Comparison of ENCODE assay signal across 8 mouse cellular contexts in the genomic region with DNA sequence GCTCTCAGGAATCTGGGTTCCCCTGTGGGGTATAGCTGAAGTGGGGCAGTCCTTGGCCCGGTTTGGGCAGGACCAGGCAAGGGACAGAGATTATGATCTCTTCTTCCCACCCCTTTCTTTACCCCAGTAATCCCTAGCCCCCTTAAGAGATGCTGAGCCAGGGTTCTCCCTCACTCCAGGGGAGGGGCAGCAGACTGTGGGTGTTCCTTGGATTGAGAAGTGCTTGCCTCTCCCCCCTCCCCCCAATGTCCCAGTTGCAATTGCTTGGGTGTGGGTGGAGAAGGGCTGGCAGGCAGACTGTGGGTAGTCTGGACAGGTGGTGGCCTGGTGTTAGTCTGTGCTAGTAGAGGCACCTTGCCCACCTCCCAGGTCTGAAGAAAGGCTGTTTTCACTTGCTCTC. TPM values are rescaled to one million over a fixed set of nuclear protein-coding genes. Genes with fewer than 3 reads are reported as not detected.
DNase-seq lines count a peak whose midpoint lies in the region; ATAC-seq and TF ChIP-seq lines count a peak whose summit lies in the region.

No protein-coding gene starts in this region.

- DNase-seq in frontal cortex, postnatal 14 days (ENCODE audit: low spot score in 2 of 2) = no peak
- no peak for DNase-seq in forebrain, embryonic 11.5 days (ENCODE audit: low spot score)
- no peak for DNase-seq in limb, embryonic 10.5 days (ENCODE audit: low spot score)
- no peak for DNase-seq in layer of hippocampus, adult 18-20 months (ENCODE audit: low spot score in 2 of 2)
- no peak for DNase-seq in layer of hippocampus, postnatal 14 days (ENCODE audit: low spot score in 2 of 2)

- H3K27ac ChIP-seq in forebrain, embryonic 11.5 days (ENCODE audit: low read depth, low read length) = no peak overlapping the region
- H3K27ac ChIP-seq in limb, embryonic 10.5 days = peak overlapping the region; percentile 97
- H3K27ac ChIP-seq in stomach, embryonic 14.5 days (ENCODE audit: low read length) = no peak overlapping the region

- no peak for TF ChIP-seq CTCF in C2C12 (IDR thresholded peaks at IDR 0.05; ENCODE audit: control insufficient read depth, insufficient read depth, insufficient read length)

- peak overlapping the region; percentile 12 for H3ac ChIP-seq in C2C12 (ENCODE audit: control insufficient read depth, insufficient read length, low read depth)

- peak overlapping the region; percentile 65 for H3K4me2 ChIP-seq in forebrain, embryonic 11.5 days (ENCODE audit: low read depth, low read length, severe bottlenecking)
- H3K4me2 ChIP-seq in stomach, embryonic 14.5 days (replicated peaks; ENCODE audit: low read depth, low read length) = peak overlapping the region; percentile 56

- H3K4me3 ChIP-seq in C2C12 (ENCODE audit: insufficient read depth, poor library complexity, severe bottlenecking) = no peak overlapping the region
- peak overlapping the region; percentile 84; the same call in 1 of the 2 replicates for H3K4me3 ChIP-seq in forebrain, embryonic 11.5 days (ENCODE audit: low read depth, low read length)
- H3K4me3 ChIP-seq in limb, embryonic 10.5 days = peak overlapping the region; percentile 90
- H3K4me3 ChIP-seq in stomach, embryonic 14.5 days (ENCODE audit: low read depth, low read length) = peak overlapping the region; percentile 70; the same call in 1 of the 2 replicates

- peaks cover 22% of the 10 kb centered on the region for H3K79me3 ChIP-seq in C2C12 (ENCODE audit: low read depth)

- no peaks in the 10 kb centered on the region for H3K27me3 ChIP-seq in C2C12 (ENCODE audit: control insufficient read depth, insufficient read depth, insufficient read length)
- no peaks in the 10 kb centered on the region for H3K27me3 ChIP-seq in forebrain, embryonic 11.5 days (ENCODE audit: control insufficient read depth, insufficient read depth, low read length)
- H3K27me3 ChIP-seq in limb, embryonic 10.5 days (ENCODE audit: low read depth, poor library complexity, severe bottlenecking) = no peaks in the 10 kb centered on the region
- no peaks in the 10 kb centered on the region for H3K27me3 ChIP-seq in stomach, embryonic 14.5 days (ENCODE audit: control insufficient read depth, insufficient read depth, low read length)

- peaks cover 11% of the 10 kb centered on the region for H3K9me3 ChIP-seq in forebrain, embryonic 11.5 days (ENCODE audit: control insufficient read depth, low read length)
- H3K9me3 ChIP-seq in limb, embryonic 10.5 days (replicated peaks) = peaks cover 22% of the 10 kb centered on the region
- peaks cover 26% of the 10 kb centered on the region for H3K9me3 ChIP-seq in stomach, embryonic 14.5 days (ENCODE audit: control insufficient read depth, low read depth, low read length)

- WGBS in forebrain, embryonic 11.5 days = 58% methylated on average over 1 of the region's 1 CpGs
- 60% methylated on average over 1 of the region's 1 CpGs for WGBS in limb, embryonic 10.5 days
- WGBS in stomach, embryonic 14.5 days = 33% methylated on average over 1 of the region's 1 CpGs

- H3K4me1 ChIP-seq in forebrain, embryonic 11.5 days (replicated peaks; ENCODE audit: control insufficient read depth, insufficient read depth, low read length) = peaks cover 6% of the 10 kb centered on the region; the same call in 1 of the 2 replicates
- peaks cover 25% of the 10 kb centered on the region for H3K4me1 ChIP-seq in limb, embryonic 10.5 days
- H3K4me1 ChIP-seq in stomach, embryonic 14.5 days (ENCODE audit: control insufficient read depth, insufficient read depth, low read length) = peaks cover 5% of the 10 kb centered on the region; the same call in 1 of the 2 replicates

- peak; percentile 21; the same call in 1 of the 2 replicates for ATAC-seq in frontal cortex, adult (ENCODE audit: low TSS enrichment)
- no peak for ATAC-seq in forebrain, embryonic 11.5 days (replicated peaks; ENCODE audit: low FRiP score)
- ATAC-seq in stomach, embryonic 14.5 days (ENCODE audit: insufficient number of reproducible peaks, insufficient read depth, low FRiP score, low read depth) = no peak

- H3K9ac ChIP-seq in forebrain, embryonic 11.5 days (ENCODE audit: low read length) = peak overlapping the region; percentile 93
- no peak overlapping the region for H3K9ac ChIP-seq in stomach, embryonic 14.5 days (replicated peaks; ENCODE audit: low read depth, low read length)

- H3K36me3 ChIP-seq in C2C12 (ENCODE audit: control insufficient read depth, insufficient read depth) = peaks cover 31% of the 10 kb centered on the region
- H3K36me3 ChIP-seq in forebrain, embryonic 11.5 days (ENCODE audit: control insufficient read depth, insufficient read depth, low read length) = peaks cover 25% of the 10 kb centered on the region
- peaks cover 54% of the 10 kb centered on the region for H3K36me3 ChIP-seq in limb, embryonic 10.5 days
- peaks cover 39% of the 10 kb centered on the region for H3K36me3 ChIP-seq in stomach, embryonic 14.5 days (ENCODE audit: control insufficient read depth, insufficient read depth, low read length)

- H3K79me2 ChIP-seq in C2C12 (ENCODE audit: control insufficient read depth, insufficient read depth) = peaks cover 42% of the 10 kb centered on the region

TF ChIP-seq in C2C12, 6 proteins besides CTCF, POLR2A, EP300 and RAD21:
- TF ChIP-seq MYOG (IDR thresholded peaks at IDR 0.05; ENCODE audit: control insufficient read depth, extremely low read depth, insufficient read length) (no peak), FOSL1 (IDR thresholded peaks at IDR 0.05; ENCODE audit: insufficient read depth, low read length, poor library complexity, severe bottlenecking) (no peak), USF1 (IDR thresholded peaks at IDR 0.05; ENCODE audit: low read depth) (no peak), MYOD1 (IDR thresholded peaks at IDR 0.05; ENCODE audit: control insufficient read depth, insufficient read length, low read depth) (no peak), CEBPB (IDR thresholded peaks at IDR 0.05; ENCODE audit: low read depth) (no peak), MAX (IDR thresholded peaks at IDR 0.05) (no peak)

RNA-seq across cellular contexts. Expression of gene Gm44965, which starts 1.5 kb away (rescaled TPM):
- polyA plus RNA-seq in C2C12 (2012; fragmentation: generic; extraction: Trizol) = 0.69 TPM
- polyA plus RNA-seq in forebrain, embryonic 11.5 days (2014; fragmentation: Nextera tagmentation; extraction: Ambion mirVana) = 0.67 TPM in 1 of 2 replicates, not detected in the other
- not detected in 2 replicates for polyA plus RNA-seq in limb, embryonic 10.5 days (2016; fragmentation: Nextera tagmentation; extraction: Ambion mirVana)
- polyA plus RNA-seq in stomach, embryonic 14.5 days (2014; fragmentation: Nextera tagmentation; extraction: Ambion mirVana) = not detected in 2 replicates
- total RNA-seq in layer of hippocampus, adult 18-20 months (2021) = not detected
- not detected for total RNA-seq in layer of hippocampus, postnatal 14 days (2021)

RNA-seq across cellular contexts. Expression of gene Repin1, which starts 1.6 kb away (rescaled TPM):
- 9.1 TPM for polyA plus RNA-seq in C2C12 (2012; fragmentation: generic; extraction: Trizol)
- 50.2 and 50.6 TPM in 2 replicates for polyA plus RNA-seq in forebrain, embryonic 11.5 days (2014; fragmentation: Nextera tagmentation; extraction: Ambion mirVana)
- polyA plus RNA-seq in limb, embryonic 10.5 days (2016; fragmentation: Nextera tagmentation; extraction: Ambion mirVana) = 53.1 and 57.3 TPM in 2 replicates
- 27.1 and 27.5 TPM in 2 replicates for polyA plus RNA-seq in stomach, embryonic 14.5 days (2014; fragmentation: Nextera tagmentation; extraction: Ambion mirVana)
- 10 to 100 TPM; 48.0 to 51.0 TPM for total RNA-seq in layer of hippocampus, adult 18-20 months (2021)
- total RNA-seq in layer of hippocampus, postnatal 14 days (2021) = 10 to 100 TPM; 29.3 to 38.4 TPM

RNA-seq across cellular contexts. Expression of gene Gm45021, which starts 5.9 kb away (rescaled TPM):
- polyA plus RNA-seq in C2C12 (2012; fragmentation: generic; extraction: Trizol) = not detected
- polyA plus RNA-seq in forebrain, embryonic 11.5 days (2014; fragmentation: Nextera tagmentation; extraction: Ambion mirVana) = not detected in 2 replicates
- polyA plus RNA-seq in limb, embryonic 10.5 days (2016; fragmentation: Nextera tagmentation; extraction: Ambion mirVana) = not detected in 2 replicates
- not detected in 2 replicates for polyA plus RNA-seq in stomach, embryonic 14.5 days (2014; fragmentation: Nextera tagmentation; extraction: Ambion mirVana)
- total RNA-seq in layer of hippocampus, adult 18-20 months (2021) = not detected
- not detected for total RNA-seq in layer of hippocampus, postnatal 14 days (2021)

RNA-seq across cellular contexts. Expression of gene Zfp775, which starts 6.6 kb away (rescaled TPM):
- polyA plus RNA-seq in C2C12 (2012; fragmentation: generic; extraction: Trizol) = 1.8 TPM
- 12.7 and 14.2 TPM in 2 replicates for polyA plus RNA-seq in forebrain, embryonic 11.5 days (2014; fragmentation: Nextera tagmentation; extraction: Ambion mirVana)
- polyA plus RNA-seq in limb, embryonic 10.5 days (2016; fragmentation: Nextera tagmentation; extraction: Ambion mirVana) = 7.7 and 10.6 TPM in 2 replicates
- 6.9 and 7.0 TPM in 2 replicates for polyA plus RNA-seq in stomach, embryonic 14.5 days (2014; fragmentation: Nextera tagmentation; extraction: Ambion mirVana)
- 1 to 10 TPM; 7.1 to 8.2 TPM for total RNA-seq in layer of hippocampus, adult 18-20 months (2021)
- 1 to 10 TPM; 6.4 to 6.5 TPM for total RNA-seq in layer of hippocampus, postnatal 14 days (2021)

RNA-seq across cellular contexts. Expression of gene Rarres2, which starts 22.7 kb away (rescaled TPM):
- 0.08 TPM for polyA plus RNA-seq in C2C12 (2012; fragmentation: generic; extraction: Trizol)
- polyA plus RNA-seq in forebrain, embryonic 11.5 days (2014; fragmentation: Nextera tagmentation; extraction: Ambion mirVana) = 0.60 and 0.84 TPM in 2 replicates
- 6.1 and 7.3 TPM in 2 replicates for polyA plus RNA-seq in limb, embryonic 10.5 days (2016; fragmentation: Nextera tagmentation; extraction: Ambion mirVana)
- polyA plus RNA-seq in stomach, embryonic 14.5 days (2014; fragmentation: Nextera tagmentation; extraction: Ambion mirVana) = 88.6 and 91.1 TPM in 2 replicates
- total RNA-seq in layer of hippocampus, adult 18-20 months (2021) = 10 to 100 TPM; 14.9 to 18.0 TPM
- 10 to 100 TPM; 14.9 to 23.3 TPM for total RNA-seq in layer of hippocampus, postnatal 14 days (2021)
